Mouse (Mus musculus) hindbrain, postnatal 0 days (tissue): Measurements from ENCODE around the gene Arrb2. TPM values are rescaled to one million over a fixed set of nuclear protein-coding genes. Genes with fewer than 3 reads are reported as not detected.

ENCODE experiments used
- ATAC-seq: fragments of 200-750 bp; cut with Nextera tagmentation; 2 replicates; pipeline ENCODE4 v1.8.0; 2017; ENCODE audit warnings: mild to moderate bottlenecking, moderate TSS enrichment, moderate library complexity
- DNase-seq: peaks from one replicate; pipeline ENCODE4 v3.0.0-alpha.2; 2015; ENCODE audit warnings: low spot score
- H3K27ac ChIP-seq: fragments of 300-500 bp; sonication (generic); 2 replicates; pipeline ENCODE4 v1.5.1; 2014; ENCODE audit warnings: mild to moderate bottlenecking
- H3K27me3 ChIP-seq: fragments of 300-500 bp; sonication (generic); 2 replicates; pipeline ENCODE4 v1.6.1; 2014; ENCODE audit warnings: low read length, mixed read lengths; ENCODE audit not compliant: insufficient read depth
- H3K36me3 ChIP-seq: fragments of 300-500 bp; sonication (generic); 2 replicates; pipeline ENCODE4 v1.6.1; 2014; ENCODE audit warnings: low read length, mixed read lengths; ENCODE audit not compliant: insufficient read depth
- H3K4me1 ChIP-seq: fragments of 300-500 bp; sonication (generic); 2 replicates; pipeline ENCODE4 v1.6.1; 2014; ENCODE audit warnings: antibody characterized with exemption, low read length, mixed read lengths; ENCODE audit not compliant: insufficient read depth
- H3K4me2 ChIP-seq: fragments of 300-500 bp; sonication (generic); 2 replicates; pipeline ENCODE4 v1.6.1; 2014; ENCODE audit warnings: low read depth, mild to moderate bottlenecking, low read length, moderate library complexity, mixed read lengths
- H3K4me3 ChIP-seq: fragments of 300-500 bp; sonication (generic); 2 replicates; pipeline ENCODE4 v1.5.1; 2014; ENCODE audit warnings: low read length
- H3K9ac ChIP-seq: fragments of 300-500 bp; sonication (generic); replicated peaks from 2 replicates; pipeline ENCODE4 v1.6.1; 2014; ENCODE audit warnings: mild to moderate bottlenecking, low read length, moderate library complexity, mixed read lengths
- H3K9me3 ChIP-seq: fragments of 300-500 bp; sonication (generic); 2 replicates; pipeline ENCODE4 v1.6.1; 2016; ENCODE audit warnings: low read length, mixed read lengths
- CTCF ChIP-seq: IDR thresholded peaks from 2 replicates; pipeline ENCODE4 v1.5.1; 2016; ENCODE audit warnings: antibody characterized with exemption, control low read depth, low read depth
- WGBS: fragments of 180-500 bp; shearing (Covaris S2); extraction: QIAGEN DNeasy Blood & Tissue Kit; methylation state at CpG from one replicate; pipeline ENCODE4 v1.1.7; 2014; 5-methylcytosine and 5-hydroxymethylcytosine counted together
- polyA plus RNA-seq: library from polyadenylated mRNA; unstranded; fragments of >200 nt; fragmentation: Nextera tagmentation; extraction: Ambion mirVana; gene quantifications from 2 replicates; pipeline ENCODE4 v1.2.1, GENCODE M21; 2015
- total RNA-seq: library from RNA; depleted of rRNA; stranded (reverse); fragments of >200 nt; gene quantifications from 2 replicates; pipeline ENCODE4 v1.2.3, GENCODE M21; 2014

Arrb2 gene
- total and polyA plus RNA-seq, 2 experiments from 2014 or later: 56.3 to 106 TPM

GRCm38 (mm10) chr11:70453261-70454044, 21.0 kb downstream of the Arrb2 start:
- WGBS: 91% methylated on average over 9 of the region's 9 CpGs
- H3K27ac ChIP-seq: no peak overlapping the region
- H3K4me2 ChIP-seq: peak overlapping the region; percentile 70
- ATAC-seq (no peak), DNase-seq (no peak)
- no peak overlapping the region for H3K9ac ChIP-seq
- H3K4me3 ChIP-seq: no peak overlapping the region
- peaks cover 4% of the 10 kb centered on the region; the same call in 1 of the 2 replicates for H3K4me1 ChIP-seq
- H3K27me3 ChIP-seq: no peaks in the 10 kb centered on the region
- no peaks in the 10 kb centered on the region for H3K9me3 ChIP-seq
- H3K36me3 ChIP-seq: no peaks in the 10 kb centered on the region
- TF ChIP-seq CTCF: no peak

GRCm38 (mm10) chr11:70458688-70459600, 26.5 kb downstream of the Arrb2 start, which contains the start of gene Zmynd15:
Zmynd15 (plus strand) TSS chr11:70459433.
- no peak within 1 kb of the TSS; the same call in 1 of the 2 replicates for H3K27ac ChIP-seq
- DNase-seq: peak; percentile 3
- WGBS: 19% methylated on average over 32 of the region's 32 CpGs
- ATAC-seq: no peak
- peaks cover 8% of the 10 kb centered on the region; the same call in 1 of the 2 replicates for H3K27me3 ChIP-seq
- peak within 1 kb of the TSS; percentile 53 for H3K9ac ChIP-seq
- no peaks in the 10 kb centered on the region for H3K36me3 ChIP-seq
- no peak for TF ChIP-seq CTCF
- H3K4me1 ChIP-seq: no peaks in the 10 kb centered on the region
- H3K9me3 ChIP-seq: no peaks in the 10 kb centered on the region
- H3K4me2 ChIP-seq: peak within 1 kb of the TSS; percentile 92
- H3K4me3 ChIP-seq: peak within 1 kb of the TSS; percentile 49

GRCm38 (mm10) chr11:70459601-70460101, 27.2 kb downstream of the Arrb2 start, which contains the start of gene Cxcl16:
Cxcl16 (minus strand) TSS chr11:70459984.
- WGBS: 4% methylated on average over 30 of the region's 30 CpGs
- Histone ChIP-seq H3K27me3 (peaks cover 8% of the 10 kb centered on the region; the same call in 1 of the 2 replicates), H3K4me2 (peak within 1 kb of the TSS; percentile 92), H3K4me1 (no peaks in the 10 kb centered on the region), H3K27ac (no peak within 1 kb of the TSS; the same call in 1 of the 2 replicates), H3K4me3 (peak within 1 kb of the TSS; percentile 49), H3K9me3 (no peaks in the 10 kb centered on the region), H3K9ac (peak within 1 kb of the TSS; percentile 53), H3K36me3 (no peaks in the 10 kb centered on the region)
- TF ChIP-seq CTCF: no peak
- DNase-seq (peak; percentile 2), ATAC-seq (no peak)

- DNase-seq: no peak
- no peak overlapping the region for H3K4me2 ChIP-seq
- no peak for ATAC-seq
- H3K36me3 ChIP-seq: no peaks in the 10 kb centered on the region
- H3K27ac ChIP-seq: no peak overlapping the region
- no peaks in the 10 kb centered on the region for H3K9me3 ChIP-seq
- 80% methylated on average over 5 of the region's 5 CpGs for WGBS
- H3K27me3 ChIP-seq: peaks cover 4% of the 10 kb centered on the region; the same call in 1 of the 2 replicates
- H3K4me1 ChIP-seq: 0 out of 2 replicates have a peak, but pooled peaks cover 4% of the 10 kb centered on the region
- H3K9ac ChIP-seq: no peak overlapping the region
- H3K4me3 ChIP-seq: no peak overlapping the region
- TF ChIP-seq CTCF: no peak
Observed at GRCm38 (mm10) chr11:70463970-70464369, 31.5 kb downstream of the Arrb2 start.

- Histone ChIP-seq H3K9me3 (no peaks in the 10 kb centered on the region), H3K27me3 (peaks cover 3% of the 10 kb centered on the region; the same call in 1 of the 2 replicates), H3K27ac (no peak overlapping the region), H3K4me2 (peak overlapping the region; percentile 50), H3K4me3 (peak overlapping the region; percentile 23), H3K9ac (no peak overlapping the region), H3K4me1 (0 out of 2 replicates have a peak, but pooled peaks cover 4% of the 10 kb centered on the region), H3K36me3 (no peaks in the 10 kb centered on the region)
- 32% methylated on average over 16 of the region's 16 CpGs for WGBS
- no peak for TF ChIP-seq CTCF
- DNase-seq: no peak
- ATAC-seq: no peak
Observed at GRCm38 (mm10) chr11:70465211-70465610, 32.8 kb downstream of the Arrb2 start.

- no peak overlapping the region for H3K27ac ChIP-seq
- H3K9ac ChIP-seq: no peak overlapping the region
- 19% methylated on average over 23 of the region's 23 CpGs for WGBS
- 0 out of 2 replicates have a peak, but pooled peaks cover 4% of the 10 kb centered on the region for H3K4me1 ChIP-seq
- peak overlapping the region; percentile 50 for H3K4me2 ChIP-seq
- TF ChIP-seq CTCF: no peak
- H3K27me3 ChIP-seq: no peaks in the 10 kb centered on the region
- H3K4me3 ChIP-seq: peak overlapping the region; percentile 23
- DNase-seq: peak; percentile 19
- no peaks in the 10 kb centered on the region for H3K36me3 ChIP-seq
- H3K9me3 ChIP-seq: no peaks in the 10 kb centered on the region
- ATAC-seq: no peak
Observed at GRCm38 (mm10) chr11:70465824-70466223, 33.4 kb downstream of the Arrb2 start.
